Mouse (Mus musculus): Measurements from ENCODE around the gene Mprip. TPM values are rescaled to one million over a fixed set of nuclear protein-coding genes. Genes with fewer than 3 reads are reported as not detected.

Gene Mprip
- polyA plus RNA-seq, 1 experiment from 2014 or later, result 43.8 TPM

GRCm38 (mm10) chr11:59744374-59744773, 83.3 kb downstream of the Mprip start:
- Histone ChIP-seq H3K4me1 (ENCODE audit: insufficient read depth, low read length) (no peaks in the 10 kb centered on the region), H3K4me3 (ENCODE audit: low read length) (no peak overlapping the region), H3K9me3 (ENCODE audit: low read length) (no peaks in the 10 kb centered on the region), H3K27me3 (ENCODE audit: insufficient read depth, low read length) (no peaks in the 10 kb centered on the region), H3K4me2 (replicated peaks; ENCODE audit: low read depth, low read length) (no peak overlapping the region), H3K9ac (replicated peaks; ENCODE audit: low read length) (no peak overlapping the region), H3K36me3 (ENCODE audit: insufficient read depth, low read length) (peaks cover 58% of the 10 kb centered on the region), H3K27ac (ENCODE audit: low read length) (no peak overlapping the region)
- WGBS, result 90% methylated on average over 4 of the region's 4 CpGs
- no peak for ATAC-seq (ENCODE audit: low FRiP score, low TSS enrichment)

GRCm38 (mm10) chr11:59745851-59746250, 84.7 kb downstream of the Mprip start:
- Histone ChIP-seq H3K27ac (ENCODE audit: low read length) (no peak overlapping the region), H3K4me2 (replicated peaks; ENCODE audit: low read depth, low read length) (no peak overlapping the region), H3K9me3 (ENCODE audit: low read length) (no peaks in the 10 kb centered on the region), H3K4me1 (ENCODE audit: insufficient read depth, low read length) (no peaks in the 10 kb centered on the region), H3K36me3 (ENCODE audit: insufficient read depth, low read length) (peaks cover 65% of the 10 kb centered on the region), H3K27me3 (ENCODE audit: insufficient read depth, low read length) (no peaks in the 10 kb centered on the region), H3K9ac (replicated peaks; ENCODE audit: low read length) (no peak overlapping the region), H3K4me3 (ENCODE audit: low read length) (no peak overlapping the region)
- ATAC-seq (ENCODE audit: low FRiP score, low TSS enrichment), result no peak
- 81% methylated on average over 5 of the region's 5 CpGs for WGBS

GRCm38 (mm10) chr11:59746614-59747013, 85.5 kb downstream of the Mprip start:
- no peaks in the 10 kb centered on the region for H3K27me3 ChIP-seq (ENCODE audit: insufficient read depth, low read length)
- peaks cover 67% of the 10 kb centered on the region for H3K36me3 ChIP-seq (ENCODE audit: insufficient read depth, low read length)
- no peaks in the 10 kb centered on the region for H3K9me3 ChIP-seq (ENCODE audit: low read length)
- H3K4me3 ChIP-seq (ENCODE audit: low read length), result no peak overlapping the region
- no peak for ATAC-seq (ENCODE audit: low FRiP score, low TSS enrichment)
- no peak overlapping the region for H3K9ac ChIP-seq (replicated peaks; ENCODE audit: low read length)
- 91% methylated on average over 2 of the region's 2 CpGs for WGBS
- H3K27ac ChIP-seq (ENCODE audit: low read length), result no peak overlapping the region
- H3K4me2 ChIP-seq (replicated peaks; ENCODE audit: low read depth, low read length), result no peak overlapping the region
- H3K4me1 ChIP-seq (ENCODE audit: insufficient read depth, low read length), result no peaks in the 10 kb centered on the region

- Histone ChIP-seq H3K27me3 (ENCODE audit: insufficient read depth, low read length) (no peaks in the 10 kb centered on the region), H3K4me3 (ENCODE audit: low read length) (no peak overlapping the region), H3K9ac (replicated peaks; ENCODE audit: low read length) (no peak overlapping the region), H3K4me1 (ENCODE audit: insufficient read depth, low read length) (no peaks in the 10 kb centered on the region), H3K4me2 (replicated peaks; ENCODE audit: low read depth, low read length) (no peak overlapping the region), H3K36me3 (ENCODE audit: insufficient read depth, low read length) (peaks cover 67% of the 10 kb centered on the region), H3K27ac (ENCODE audit: low read length) (no peak overlapping the region), H3K9me3 (ENCODE audit: low read length) (no peaks in the 10 kb centered on the region)
- no peak for ATAC-seq (ENCODE audit: low FRiP score, low TSS enrichment)
- 96% methylated on average over 3 of the region's 3 CpGs for WGBS
These were observed 87.9 kb downstream of the Mprip start for GRCm38 (mm10) chr11:59749050-59749449.

GRCm38 (mm10) chr11:59754504-59754903, 93.4 kb downstream of the Mprip start:
- no peaks in the 10 kb centered on the region for H3K4me1 ChIP-seq (ENCODE audit: insufficient read depth, low read length)
- H3K9me3 ChIP-seq (ENCODE audit: low read length), result no peaks in the 10 kb centered on the region
- no peak overlapping the region for H3K27ac ChIP-seq (ENCODE audit: low read length)
- H3K4me3 ChIP-seq (ENCODE audit: low read length), result no peak overlapping the region
- no peak overlapping the region for H3K9ac ChIP-seq (replicated peaks; ENCODE audit: low read length)
- no peak overlapping the region for H3K4me2 ChIP-seq (replicated peaks; ENCODE audit: low read depth, low read length)
- no peaks in the 10 kb centered on the region for H3K27me3 ChIP-seq (ENCODE audit: insufficient read depth, low read length)
- WGBS, result 96% methylated on average over 6 of the region's 6 CpGs
- peaks cover 86% of the 10 kb centered on the region for H3K36me3 ChIP-seq (ENCODE audit: insufficient read depth, low read length)
- no peak for ATAC-seq (ENCODE audit: low FRiP score, low TSS enrichment)

GRCm38 (mm10) chr11:59756351-59756750, 95.2 kb downstream of the Mprip start:
- no peak overlapping the region for H3K4me3 ChIP-seq (ENCODE audit: low read length)
- no peak overlapping the region for H3K4me2 ChIP-seq (replicated peaks; ENCODE audit: low read depth, low read length)
- H3K27me3 ChIP-seq (ENCODE audit: insufficient read depth, low read length), result no peaks in the 10 kb centered on the region
- no peak overlapping the region for H3K9ac ChIP-seq (replicated peaks; ENCODE audit: low read length)
- no peak for ATAC-seq (ENCODE audit: low FRiP score, low TSS enrichment)
- no peaks in the 10 kb centered on the region for H3K9me3 ChIP-seq (ENCODE audit: low read length)
- H3K27ac ChIP-seq (ENCODE audit: low read length), result no peak overlapping the region
- peaks cover 87% of the 10 kb centered on the region for H3K36me3 ChIP-seq (ENCODE audit: insufficient read depth, low read length)
- no peaks in the 10 kb centered on the region for H3K4me1 ChIP-seq (ENCODE audit: insufficient read depth, low read length)
- WGBS, result 89% methylated on average over 4 of the region's 4 CpGs

- no peak overlapping the region for H3K4me2 ChIP-seq (replicated peaks; ENCODE audit: low read depth, low read length)
- H3K9ac ChIP-seq (replicated peaks; ENCODE audit: low read length), result no peak overlapping the region
- H3K4me3 ChIP-seq (ENCODE audit: low read length), result no peak overlapping the region
- 91% methylated on average over 9 of the region's 9 CpGs for WGBS
- no peaks in the 10 kb centered on the region for H3K27me3 ChIP-seq (ENCODE audit: insufficient read depth, low read length)
- no peaks in the 10 kb centered on the region for H3K9me3 ChIP-seq (ENCODE audit: low read length)
- peaks cover 75% of the 10 kb centered on the region for H3K36me3 ChIP-seq (ENCODE audit: insufficient read depth, low read length)
- no peaks in the 10 kb centered on the region for H3K4me1 ChIP-seq (ENCODE audit: insufficient read depth, low read length)
- no peak overlapping the region for H3K27ac ChIP-seq (ENCODE audit: low read length)
- no peak for ATAC-seq (ENCODE audit: low FRiP score, low TSS enrichment)
These were observed 97.3 kb downstream of the Mprip start for GRCm38 (mm10) chr11:59758191-59758985.

GRCm38 (mm10) chr11:59759178-59759577, 98.1 kb downstream of the Mprip start:
- H3K4me1 ChIP-seq (ENCODE audit: insufficient read depth, low read length), result no peaks in the 10 kb centered on the region
- H3K27ac ChIP-seq (ENCODE audit: low read length), result no peak overlapping the region
- no peak overlapping the region for H3K4me2 ChIP-seq (replicated peaks; ENCODE audit: low read depth, low read length)
- no peak for ATAC-seq (ENCODE audit: low FRiP score, low TSS enrichment)
- H3K9ac ChIP-seq (replicated peaks; ENCODE audit: low read length), result no peak overlapping the region
- H3K9me3 ChIP-seq (ENCODE audit: low read length), result no peaks in the 10 kb centered on the region
- H3K36me3 ChIP-seq (ENCODE audit: insufficient read depth, low read length), result peaks cover 71% of the 10 kb centered on the region
- WGBS, result 87% methylated on average over 4 of the region's 4 CpGs
- H3K27me3 ChIP-seq (ENCODE audit: insufficient read depth, low read length), result no peaks in the 10 kb centered on the region
- no peak overlapping the region for H3K4me3 ChIP-seq (ENCODE audit: low read length)

- H3K4me3 ChIP-seq (ENCODE audit: low read length), result no peak overlapping the region
- no peaks in the 10 kb centered on the region for H3K4me1 ChIP-seq (ENCODE audit: insufficient read depth, low read length)
- peaks cover 74% of the 10 kb centered on the region for H3K36me3 ChIP-seq (ENCODE audit: insufficient read depth, low read length)
- H3K4me2 ChIP-seq (replicated peaks; ENCODE audit: low read depth, low read length), result no peak overlapping the region
- H3K9ac ChIP-seq (replicated peaks; ENCODE audit: low read length), result no peak overlapping the region
- H3K27ac ChIP-seq (ENCODE audit: low read length), result no peak overlapping the region
- no peaks in the 10 kb centered on the region for H3K27me3 ChIP-seq (ENCODE audit: insufficient read depth, low read length)
- no peaks in the 10 kb centered on the region for H3K9me3 ChIP-seq (ENCODE audit: low read length)
- 77% methylated on average over 2 of the region's 2 CpGs for WGBS
- ATAC-seq (ENCODE audit: low FRiP score, low TSS enrichment), result no peak
These were observed 98.5 kb downstream of the Mprip start for GRCm38 (mm10) chr11:59759626-59760025.

GRCm38 (mm10) chr11:59760796-59761195, 99.7 kb downstream of the Mprip start:
- 91% methylated on average over 6 of the region's 6 CpGs for WGBS

More at GRCm38 (mm10) chr11:59760796-59761195, 99.7 kb downstream of the Mprip start:
- Histone ChIP-seq H3K4me3 (ENCODE audit: low read length) (no peak overlapping the region), H3K9me3 (ENCODE audit: low read length) (no peaks in the 10 kb centered on the region), H3K9ac (replicated peaks; ENCODE audit: low read length) (no peak overlapping the region), H3K4me1 (ENCODE audit: insufficient read depth, low read length) (no peaks in the 10 kb centered on the region), H3K27me3 (ENCODE audit: insufficient read depth, low read length) (no peaks in the 10 kb centered on the region), H3K36me3 (ENCODE audit: insufficient read depth, low read length) (peaks cover 74% of the 10 kb centered on the region), H3K27ac (ENCODE audit: low read length) (no peak overlapping the region), H3K4me2 (replicated peaks; ENCODE audit: low read depth, low read length) (no peak overlapping the region)
- ATAC-seq (ENCODE audit: low FRiP score, low TSS enrichment), result no peak

Data from kidney, embryonic 16.5 days (tissue).